Mouse (Mus musculus): ENCODE data around the gene Vars. TPM values are rescaled to one million over a fixed set of nuclear protein-coding genes. Genes with fewer than 3 reads are reported as not detected.
"Not testable (repeated sequence)": the region's sequence is repeated elsewhere in the genome, so short reads cannot be mapped to it uniquely, and the experiment has no call there.

Gene Vars
- polyA plus RNA-seq, 1 experiment from 2014 or later, result 92.3 TPM

- Histone ChIP-seq H3K27ac (ENCODE audit: low read length) (no peak overlapping the region), H3K4me2 (replicated peaks; ENCODE audit: low read depth, low read length) (no peak overlapping the region), H3K4me1 (ENCODE audit: control insufficient read depth, insufficient read depth, low read length) (peaks cover 10% of the 10 kb centered on the region; the same call in 1 of the 2 replicates), H3K4me3 (ENCODE audit: low read depth, low read length) (no peak overlapping the region), H3K9me3 (ENCODE audit: control insufficient read depth, low read depth, low read length) (no peaks in the 10 kb centered on the region), H3K36me3 (ENCODE audit: control insufficient read depth, insufficient read depth, low read length) (no peaks in the 10 kb centered on the region), H3K9ac (replicated peaks; ENCODE audit: low read depth, low read length) (no peak overlapping the region), H3K27me3 (ENCODE audit: control insufficient read depth, insufficient read depth, low read length) (no peaks in the 10 kb centered on the region)
- 84% methylated on average over 27 of the region's 27 CpGs for WGBS
- ATAC-seq (ENCODE audit: insufficient number of reproducible peaks, insufficient read depth, low FRiP score, low read depth), result no peak
Observed at GRCm38 (mm10) chr17:34978239-34978638, 22.5 kb upstream of the Vars start.

- Histone ChIP-seq H3K4me3 (ENCODE audit: low read depth, low read length) (no peak overlapping the region), H3K4me1 (ENCODE audit: control insufficient read depth, insufficient read depth, low read length) (peaks cover 10% of the 10 kb centered on the region; the same call in 1 of the 2 replicates), H3K9ac (replicated peaks; ENCODE audit: low read depth, low read length) (no peak overlapping the region), H3K9me3 (ENCODE audit: control insufficient read depth, low read depth, low read length) (no peaks in the 10 kb centered on the region), H3K27ac (ENCODE audit: low read length) (no peak overlapping the region), H3K27me3 (ENCODE audit: control insufficient read depth, insufficient read depth, low read length) (no peaks in the 10 kb centered on the region), H3K36me3 (ENCODE audit: control insufficient read depth, insufficient read depth, low read length) (no peaks in the 10 kb centered on the region), H3K4me2 (replicated peaks; ENCODE audit: low read depth, low read length) (no peak overlapping the region)
- 92% methylated on average over 4 of the region's 4 CpGs for whole genome bisulfite sequencing
- no peak for ATAC-seq (ENCODE audit: insufficient number of reproducible peaks, insufficient read depth, low FRiP score, low read depth)
Observed at GRCm38 (mm10) chr17:34979631-34980030, 21.2 kb upstream of the Vars start.

- no peak for ATAC-seq (ENCODE audit: insufficient number of reproducible peaks, insufficient read depth, low FRiP score, low read depth)
- H3K36me3 ChIP-seq (ENCODE audit: control insufficient read depth, insufficient read depth, low read length), result peaks cover 6% of the 10 kb centered on the region
- H3K4me1 ChIP-seq (ENCODE audit: control insufficient read depth, insufficient read depth, low read length), result peaks cover 10% of the 10 kb centered on the region; the same call in 1 of the 2 replicates
- H3K27me3 ChIP-seq (ENCODE audit: control insufficient read depth, insufficient read depth, low read length), result no peaks in the 10 kb centered on the region
- peak overlapping the region; percentile 99; the same call in 1 of the 2 replicates for H3K27ac ChIP-seq (ENCODE audit: low read length)
- H3K9me3 ChIP-seq (ENCODE audit: control insufficient read depth, low read depth, low read length), result no peaks in the 10 kb centered on the region
- peak overlapping the region; percentile 91 for H3K9ac ChIP-seq (replicated peaks; ENCODE audit: low read depth, low read length)
- 16% methylated on average over 2 of the region's 2 CpGs for WGBS
- H3K4me2 ChIP-seq (replicated peaks; ENCODE audit: low read depth, low read length), result peak overlapping the region; percentile 83
- H3K4me3 ChIP-seq (ENCODE audit: low read depth, low read length), result peak overlapping the region; percentile 91
Observed at GRCm38 (mm10) chr17:34980655-34981054, 20.1 kb upstream of the Vars start.

- no peaks in the 10 kb centered on the region for H3K27me3 ChIP-seq (ENCODE audit: control insufficient read depth, insufficient read depth, low read length)
- WGBS, result 0% methylated on average over 58 of the region's 58 CpGs
- H3K4me3 ChIP-seq (ENCODE audit: low read depth, low read length), result peak within 1 kb of the TSS; percentile 91
- peak within 1 kb of the TSS; percentile 91 for H3K9ac ChIP-seq (replicated peaks; ENCODE audit: low read depth, low read length)
- peaks cover 17% of the 10 kb centered on the region for H3K36me3 ChIP-seq (ENCODE audit: control insufficient read depth, insufficient read depth, low read length)
- ATAC-seq (ENCODE audit: insufficient number of reproducible peaks, insufficient read depth, low FRiP score, low read depth), result peak; percentile 93
- no peaks in the 10 kb centered on the region for H3K9me3 ChIP-seq (ENCODE audit: control insufficient read depth, low read depth, low read length)
- peak within 1 kb of the TSS; percentile 99 for H3K27ac ChIP-seq (ENCODE audit: low read length)
- H3K4me2 ChIP-seq (replicated peaks; ENCODE audit: low read depth, low read length), result peak within 1 kb of the TSS; percentile 83
- H3K4me1 ChIP-seq (ENCODE audit: control insufficient read depth, insufficient read depth, low read length), result peaks cover 10% of the 10 kb centered on the region; the same call in 1 of the 2 replicates
Observed at GRCm38 (mm10) chr17:34981690-34982180, 19.1 kb upstream of the Vars start, which contains the start of gene Lsm2. Lsm2 (plus strand) TSS chr17:34981862.

- H3K27me3 ChIP-seq (ENCODE audit: control insufficient read depth, insufficient read depth, low read length), result no peaks in the 10 kb centered on the region
- peaks cover 19% of the 10 kb centered on the region for H3K36me3 ChIP-seq (ENCODE audit: control insufficient read depth, insufficient read depth, low read length)
- H3K9me3 ChIP-seq (ENCODE audit: control insufficient read depth, low read depth, low read length), result no peaks in the 10 kb centered on the region
- H3K4me3 ChIP-seq (ENCODE audit: low read depth, low read length), result peak overlapping the region; percentile 91
- H3K9ac ChIP-seq (replicated peaks; ENCODE audit: low read depth, low read length), result peak overlapping the region; percentile 91
- H3K4me2 ChIP-seq (replicated peaks; ENCODE audit: low read depth, low read length), result peak overlapping the region; percentile 83
- H3K27ac ChIP-seq (ENCODE audit: low read length), result peak overlapping the region; percentile 99
- WGBS, result under 1% methylated on average over 15 of the region's 15 CpGs
- peaks cover 10% of the 10 kb centered on the region; the same call in 1 of the 2 replicates for H3K4me1 ChIP-seq (ENCODE audit: control insufficient read depth, insufficient read depth, low read length)
- ATAC-seq (ENCODE audit: insufficient number of reproducible peaks, insufficient read depth, low FRiP score, low read depth), result peak; percentile 38
Observed at GRCm38 (mm10) chr17:34982328-34982727, 18.5 kb upstream of the Vars start.

GRCm38 (mm10) chr17:34984218-34984617, 16.6 kb upstream of the Vars start:
- no peaks in the 10 kb centered on the region for H3K9me3 ChIP-seq (ENCODE audit: control insufficient read depth, low read depth, low read length)
- H3K36me3 ChIP-seq (ENCODE audit: control insufficient read depth, insufficient read depth, low read length), result peaks cover 21% of the 10 kb centered on the region
- no peak overlapping the region for H3K9ac ChIP-seq (replicated peaks; ENCODE audit: low read depth, low read length)
- no peak overlapping the region for H3K4me3 ChIP-seq (ENCODE audit: low read depth, low read length)
- ATAC-seq (ENCODE audit: insufficient number of reproducible peaks, insufficient read depth, low FRiP score, low read depth), result no peak
- H3K4me2 ChIP-seq (replicated peaks; ENCODE audit: low read depth, low read length), result no peak overlapping the region
- no peak overlapping the region for H3K27ac ChIP-seq (ENCODE audit: low read length)
- WGBS, result 66% methylated on average over 2 of the region's 2 CpGs
- no peaks in the 10 kb centered on the region for H3K27me3 ChIP-seq (ENCODE audit: control insufficient read depth, insufficient read depth, low read length)
- H3K4me1 ChIP-seq (ENCODE audit: control insufficient read depth, insufficient read depth, low read length), result peaks cover 10% of the 10 kb centered on the region; the same call in 1 of the 2 replicates

GRCm38 (mm10) chr17:34994751-34995150, 6.0 kb upstream of the Vars start:
- no peak overlapping the region for H3K4me2 ChIP-seq (replicated peaks; ENCODE audit: low read depth, low read length)
- peaks cover 20% of the 10 kb centered on the region for H3K36me3 ChIP-seq (ENCODE audit: control insufficient read depth, insufficient read depth, low read length)
- no peak overlapping the region for H3K27ac ChIP-seq (ENCODE audit: low read length)
- H3K4me1 ChIP-seq (ENCODE audit: control insufficient read depth, insufficient read depth, low read length), result peaks cover 6% of the 10 kb centered on the region; the same call in 1 of the 2 replicates
- no peaks in the 10 kb centered on the region for H3K27me3 ChIP-seq (ENCODE audit: control insufficient read depth, insufficient read depth, low read length)
- H3K9me3 ChIP-seq (ENCODE audit: control insufficient read depth, low read depth, low read length), result no peaks in the 10 kb centered on the region
- no peak for ATAC-seq (ENCODE audit: insufficient number of reproducible peaks, insufficient read depth, low FRiP score, low read depth)
- H3K9ac ChIP-seq (replicated peaks; ENCODE audit: low read depth, low read length), result no peak overlapping the region
- no peak overlapping the region for H3K4me3 ChIP-seq (ENCODE audit: low read depth, low read length)

GRCm38 (mm10) chr17:34995192-34995591, 5.6 kb upstream of the Vars start:
- H3K36me3 ChIP-seq (ENCODE audit: control insufficient read depth, insufficient read depth, low read length), result peaks cover 19% of the 10 kb centered on the region
- H3K4me1 ChIP-seq (ENCODE audit: control insufficient read depth, insufficient read depth, low read length); H3K4me2 ChIP-seq (replicated peaks; ENCODE audit: low read depth, low read length); ATAC-seq (ENCODE audit: insufficient number of reproducible peaks, insufficient read depth, low FRiP score, low read depth); H3K9me3 ChIP-seq (ENCODE audit: control insufficient read depth, low read depth, low read length); H3K4me3 ChIP-seq (ENCODE audit: low read depth, low read length); H3K27me3 ChIP-seq (ENCODE audit: control insufficient read depth, insufficient read depth, low read length); H3K9ac ChIP-seq (replicated peaks; ENCODE audit: low read depth, low read length); H3K27ac ChIP-seq (ENCODE audit: low read length): not testable (repeated sequence)
- WGBS, result 91% methylated on average over 4 of the region's 4 CpGs

GRCm38 (mm10) chr17:34995927-34996326, 4.9 kb upstream of the Vars start:
- 92% methylated on average over 4 of the region's 4 CpGs for WGBS

More at GRCm38 (mm10) chr17:34995927-34996326, 4.9 kb upstream of the Vars start:
- H3K27ac ChIP-seq (ENCODE audit: low read length); H3K9ac ChIP-seq (replicated peaks; ENCODE audit: low read depth, low read length); H3K27me3 ChIP-seq (ENCODE audit: control insufficient read depth, insufficient read depth, low read length); H3K4me2 ChIP-seq (replicated peaks; ENCODE audit: low read depth, low read length); H3K4me3 ChIP-seq (ENCODE audit: low read depth, low read length); H3K4me1 ChIP-seq (ENCODE audit: control insufficient read depth, insufficient read depth, low read length); ATAC-seq (ENCODE audit: insufficient number of reproducible peaks, insufficient read depth, low FRiP score, low read depth); H3K9me3 ChIP-seq (ENCODE audit: control insufficient read depth, low read depth, low read length): not testable (repeated sequence)
- H3K36me3 ChIP-seq (ENCODE audit: control insufficient read depth, insufficient read depth, low read length), result peaks cover 14% of the 10 kb centered on the region

All from stomach, embryonic 14.5 days (tissue).